Mouse (Mus musculus) lung, embryonic 16.5 days (tissue): ENCODE results near the gene Naa38. TPM values are rescaled to one million over a fixed set of nuclear protein-coding genes. Genes with fewer than 3 reads are reported as not detected.

Source experiments
- ATAC-seq: fragments of 200-750 bp; cut with Nextera tagmentation; 2 replicates; pipeline ENCODE4 v1.8.0; 2017; ENCODE audit warnings: low read depth, mild to moderate bottlenecking, moderate library complexity
- H3K27ac ChIP-seq: fragments of 300-500 bp; sonication (generic); 2 replicates; pipeline ENCODE4 v1.5.1; 2014; ENCODE audit warnings: mild to moderate bottlenecking, control low read depth, low read length
- H3K27me3 ChIP-seq: fragments of 300-500 bp; sonication (generic); 2 replicates; pipeline ENCODE4 v1.6.1; 2014; ENCODE audit warnings: low read depth, low read length, mixed read lengths; ENCODE audit not compliant: control insufficient read depth, insufficient read depth
- H3K36me3 ChIP-seq: fragments of 300-500 bp; sonication (generic); 2 replicates; pipeline ENCODE4 v1.6.1; 2014; ENCODE audit warnings: low read length; ENCODE audit not compliant: control insufficient read depth, insufficient read depth
- H3K4me1 ChIP-seq: fragments of 300-500 bp; sonication (generic); replicated peaks from 2 replicates; pipeline ENCODE4 v1.6.1; 2014; ENCODE audit warnings: low read length, mixed read lengths; ENCODE audit not compliant: control insufficient read depth, insufficient read depth
- H3K4me2 ChIP-seq: fragments of 300-500 bp; sonication (generic); 2 replicates; pipeline ENCODE4 v1.6.1; 2014; ENCODE audit warnings: low read depth, low read length, control low read depth
- H3K4me3 ChIP-seq: fragments of 300-500 bp; sonication (generic); 2 replicates; pipeline ENCODE4 v1.5.1; 2014; ENCODE audit warnings: mild to moderate bottlenecking, low read length, control low read depth
- H3K9ac ChIP-seq: fragments of 300-500 bp; sonication (generic); 2 replicates; pipeline ENCODE4 v1.6.1; 2014; ENCODE audit warnings: low read length, control low read depth
- H3K9me3 ChIP-seq: fragments of 300-500 bp; sonication (generic); 2 replicates; pipeline ENCODE4 v1.6.1; 2016; ENCODE audit warnings: low read length; ENCODE audit not compliant: control insufficient read depth
- WGBS: fragments of 180-500 bp; shearing (Covaris S2); extraction: QIAGEN DNeasy Blood & Tissue Kit; methylation state at CpG from one replicate; pipeline ENCODE4 v1.1.7; 2014; 5-methylcytosine and 5-hydroxymethylcytosine counted together
- polyA plus RNA-seq: library from polyadenylated mRNA; unstranded; fragments of >200 nt; fragmentation: Nextera tagmentation; extraction: Ambion mirVana; gene quantifications from 2 replicates; pipeline ENCODE4 v1.2.1, GENCODE M21; 2015

The Naa38 gene
- polyA plus RNA-seq, 1 experiment from 2014 or later, result 165 TPM

DNA sequence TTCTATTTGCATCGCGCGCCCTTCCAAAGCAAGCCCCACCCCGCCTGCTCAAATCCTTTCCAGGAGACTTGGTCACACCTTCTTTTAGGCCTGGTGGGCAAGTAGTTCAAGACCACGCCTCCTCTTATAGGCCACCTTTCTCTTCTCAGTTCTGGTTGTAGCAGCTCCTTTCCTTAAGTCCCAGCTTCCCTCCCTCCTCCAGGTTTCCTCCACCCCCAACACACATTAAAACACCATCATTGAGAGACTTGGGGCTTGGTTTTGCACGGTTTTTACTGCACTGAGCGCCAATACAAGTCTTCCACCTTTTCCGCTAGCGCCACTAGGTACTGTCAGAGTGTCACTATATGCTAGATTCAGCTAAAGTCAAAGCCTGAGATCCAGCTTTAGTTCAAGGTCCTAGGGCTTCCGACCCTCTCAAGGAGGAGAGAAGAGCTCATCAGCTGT is 25.3 kb downstream of the Naa38 start:
- no peaks in the 10 kb centered on the region for H3K9me3 ChIP-seq
- peak overlapping the region; percentile 96 for H3K4me2 ChIP-seq
- 0 out of 2 replicates have a peak overlapping the region, but pooled peaks have one; percentile 17 for H3K27ac ChIP-seq
- ATAC-seq, result no peak
- H3K4me3 ChIP-seq, result peak overlapping the region; percentile 56
- 12% methylated on average over 10 of the region's 10 CpGs for WGBS
- peak overlapping the region; percentile 43; the same call in 1 of the 2 replicates for H3K9ac ChIP-seq
- no peaks in the 10 kb centered on the region for H3K36me3 ChIP-seq
- peaks cover 8% of the 10 kb centered on the region; the same call in 1 of the 2 replicates for H3K27me3 ChIP-seq
- peaks cover 31% of the 10 kb centered on the region for H3K4me1 ChIP-seq

GRCm38 (mm10) chr11:69421131-69421977 is 26.1 kb downstream of the Naa38 start:
- H3K9me3 ChIP-seq, result no peaks in the 10 kb centered on the region
- no peak for ATAC-seq
- H3K9ac ChIP-seq, result peak overlapping the region; percentile 43; the same call in 1 of the 2 replicates
- peaks cover 31% of the 10 kb centered on the region for H3K4me1 ChIP-seq
- peak overlapping the region; percentile 56; the same call in 1 of the 2 replicates for H3K4me3 ChIP-seq
- peak overlapping the region; percentile 96 for H3K4me2 ChIP-seq
- H3K36me3 ChIP-seq, result no peaks in the 10 kb centered on the region
- 21% methylated on average over 25 of the region's 25 CpGs for WGBS
- no peak overlapping the region for H3K27ac ChIP-seq
- H3K27me3 ChIP-seq, result peaks cover 8% of the 10 kb centered on the region; the same call in 1 of the 2 replicates

- Histone ChIP-seq H3K9me3 (no peaks in the 10 kb centered on the region), H3K4me2 (no peak overlapping the region), H3K27ac (no peak overlapping the region), H3K4me3 (no peak overlapping the region), H3K9ac (no peak overlapping the region), H3K36me3 (no peaks in the 10 kb centered on the region), H3K4me1 (peaks cover 22% of the 10 kb centered on the region), H3K27me3 (peaks cover 8% of the 10 kb centered on the region; the same call in 1 of the 2 replicates)
- 85% methylated on average over 10 of the region's 10 CpGs for WGBS
- no peak for ATAC-seq
Measured at GRCm38 (mm10) chr11:69422842-69423241, 27.6 kb downstream of the Naa38 start.

GRCm38 (mm10) chr11:69423885-69424284 is 28.6 kb downstream of the Naa38 start:
- H3K27me3 ChIP-seq, result peaks cover 8% of the 10 kb centered on the region; the same call in 1 of the 2 replicates
- ATAC-seq, result no peak
- no peaks in the 10 kb centered on the region for H3K36me3 ChIP-seq
- 54% methylated on average over 6 of the region's 6 CpGs for WGBS
- no peaks in the 10 kb centered on the region for H3K9me3 ChIP-seq
- H3K4me1 ChIP-seq, result peaks cover 24% of the 10 kb centered on the region
- no peak overlapping the region for H3K4me3 ChIP-seq
- H3K4me2 ChIP-seq, result no peak overlapping the region
- no peak overlapping the region for H3K9ac ChIP-seq
- H3K27ac ChIP-seq, result no peak overlapping the region

- ATAC-seq, result no peak
- H3K4me3 ChIP-seq, result no peak overlapping the region
- no peaks in the 10 kb centered on the region for H3K9me3 ChIP-seq
- WGBS, result 73% methylated on average over 2 of the region's 2 CpGs
- peaks cover 13% of the 10 kb centered on the region for H3K4me1 ChIP-seq
- H3K36me3 ChIP-seq, result no peaks in the 10 kb centered on the region
- H3K27me3 ChIP-seq, result peaks cover 3% of the 10 kb centered on the region; the same call in 1 of the 2 replicates
- H3K27ac ChIP-seq, result no peak overlapping the region
- no peak overlapping the region for H3K4me2 ChIP-seq
- H3K9ac ChIP-seq, result no peak overlapping the region
Measured at GRCm38 (mm10) chr11:69426246-69426645, 31.0 kb downstream of the Naa38 start.

DNA sequence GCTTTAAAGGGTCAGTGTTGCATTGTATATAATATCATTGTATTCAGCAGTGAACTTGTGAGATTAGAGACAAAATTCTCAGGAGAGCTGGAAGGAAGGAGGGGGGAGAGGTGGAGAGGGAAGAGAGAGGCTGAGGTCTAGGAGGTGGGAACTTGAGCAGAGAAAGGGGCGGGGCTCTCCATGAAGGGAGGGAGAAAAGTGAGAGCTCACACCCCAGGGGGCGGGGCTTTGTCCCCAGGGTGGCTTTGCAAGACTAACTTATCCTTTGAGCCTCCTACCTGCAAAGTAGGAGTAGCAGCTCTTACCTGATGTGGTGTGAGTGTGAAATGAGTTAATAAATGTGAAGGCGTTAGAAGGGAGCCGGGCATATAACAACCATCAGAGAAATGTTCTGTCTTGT is 33.5 kb downstream of the Naa38 start:
- H3K36me3 ChIP-seq, result no peaks in the 10 kb centered on the region
- H3K4me2 ChIP-seq, result no peak overlapping the region
- H3K27me3 ChIP-seq, result no peaks in the 10 kb centered on the region
- 15% methylated on average over 4 of the region's 4 CpGs for WGBS
- H3K27ac ChIP-seq, result peak overlapping the region; percentile 61
- peak; percentile 63; the same call in 1 of the 2 replicates for ATAC-seq
- no peak overlapping the region for H3K9ac ChIP-seq
- peaks cover 14% of the 10 kb centered on the region for H3K4me1 ChIP-seq
- no peak overlapping the region for H3K4me3 ChIP-seq
- H3K9me3 ChIP-seq, result no peaks in the 10 kb centered on the region

DNA sequence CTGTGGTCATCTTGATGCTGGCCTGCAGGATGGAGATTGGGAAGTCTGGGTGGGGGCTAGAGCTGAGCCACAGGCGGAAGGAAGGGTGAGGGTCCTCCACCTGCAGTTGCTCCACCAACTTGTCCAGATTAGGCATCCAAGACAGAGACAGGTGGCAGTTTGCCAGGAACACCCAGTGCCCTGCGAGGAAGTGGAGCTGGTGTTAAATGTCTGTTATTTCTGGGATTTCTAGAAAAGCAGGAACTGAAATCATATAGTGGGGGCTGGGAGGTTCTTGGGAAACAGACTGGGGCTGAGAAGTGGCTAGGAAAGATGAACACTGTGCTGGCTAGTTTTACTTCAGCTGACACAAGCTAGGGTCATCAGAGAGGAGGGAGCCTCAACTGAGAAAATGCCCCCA is 34.0 kb downstream of the Naa38 start:
- Histone ChIP-seq H3K4me3 (no peak overlapping the region), H3K4me2 (no peak overlapping the region), H3K9me3 (no peaks in the 10 kb centered on the region), H3K27me3 (no peaks in the 10 kb centered on the region), H3K4me1 (peaks cover 14% of the 10 kb centered on the region), H3K9ac (0 out of 2 replicates have a peak overlapping the region, but pooled peaks have one; percentile 36), H3K27ac (peak overlapping the region; percentile 61), H3K36me3 (no peaks in the 10 kb centered on the region)
- no peak for ATAC-seq
- WGBS, result 14% methylated on average over 2 of the region's 2 CpGs

GRCm38 (mm10) chr11:69430631-69431030 is 35.3 kb downstream of the Naa38 start:
- WGBS, result 90% methylated on average over 15 of the region's 15 CpGs
- Histone ChIP-seq H3K9ac (no peak overlapping the region), H3K4me1 (peaks cover 14% of the 10 kb centered on the region), H3K36me3 (no peaks in the 10 kb centered on the region), H3K27me3 (no peaks in the 10 kb centered on the region), H3K27ac (no peak overlapping the region), H3K4me3 (no peak overlapping the region), H3K4me2 (no peak overlapping the region), H3K9me3 (no peaks in the 10 kb centered on the region)
- no peak for ATAC-seq

GRCm38 (mm10) chr11:69431829-69432639 is 36.7 kb downstream of the Naa38 start:
- Histone ChIP-seq H3K4me3 (no peak overlapping the region), H3K4me1 (peaks cover 14% of the 10 kb centered on the region), H3K27ac (no peak overlapping the region), H3K9ac (no peak overlapping the region), H3K9me3 (no peaks in the 10 kb centered on the region), H3K36me3 (no peaks in the 10 kb centered on the region), H3K4me2 (peak overlapping the region; percentile 18), H3K27me3 (no peaks in the 10 kb centered on the region)
- 23% methylated on average over 11 of the region's 11 CpGs for WGBS
- peak; percentile 82 for ATAC-seq
